Mouse (Mus musculus) bone marrow macrophage, adult 2 months (primary cell): ENCODE data around the gene Mtmr2.

Source experiments
- CTCF ChIP-seq: IDR thresholded peaks from 2 replicates; pipeline ENCODE4 v1.5.1; 2012; ENCODE audit warnings: low read depth, mild to moderate bottlenecking, low read length, moderate library complexity
- POLR2A ChIP-seq: IDR thresholded peaks from 2 replicates; pipeline ENCODE4 v1.6.1; 2012; ENCODE audit warnings: mild to moderate bottlenecking, low read depth, low read length, borderline replicate concordance

GRCm38 (mm10) chr9:13820774-13821173, 72.6 kb downstream of the Mtmr2 start:
- TF ChIP-seq CTCF (no peak), POLR2A (no peak)
